Mouse (Mus musculus): Measurements from ENCODE around the gene Mycbp2. TPM values are rescaled to one million over a fixed set of nuclear protein-coding genes. Genes with fewer than 3 reads are reported as not detected.

Mycbp2 gene
- 100 to 1,000 TPM; 173 to 185 TPM for total RNA-seq (2021)
- long read RNA-seq, experiment 1, partial matches to known transcripts: 17 of 31 reads
- long read RNA-seq, experiment 1, other reads (novel, unspliced or antisense): 14 of 31 reads
- long read RNA-seq, experiment 2, full-length matches to known transcripts: 1 of 40 reads
- long read RNA-seq, experiment 2, partial matches to known transcripts: 24 of 40 reads
- long read RNA-seq, experiment 2, other reads (novel, unspliced or antisense): 15 of 40 reads

DNA sequence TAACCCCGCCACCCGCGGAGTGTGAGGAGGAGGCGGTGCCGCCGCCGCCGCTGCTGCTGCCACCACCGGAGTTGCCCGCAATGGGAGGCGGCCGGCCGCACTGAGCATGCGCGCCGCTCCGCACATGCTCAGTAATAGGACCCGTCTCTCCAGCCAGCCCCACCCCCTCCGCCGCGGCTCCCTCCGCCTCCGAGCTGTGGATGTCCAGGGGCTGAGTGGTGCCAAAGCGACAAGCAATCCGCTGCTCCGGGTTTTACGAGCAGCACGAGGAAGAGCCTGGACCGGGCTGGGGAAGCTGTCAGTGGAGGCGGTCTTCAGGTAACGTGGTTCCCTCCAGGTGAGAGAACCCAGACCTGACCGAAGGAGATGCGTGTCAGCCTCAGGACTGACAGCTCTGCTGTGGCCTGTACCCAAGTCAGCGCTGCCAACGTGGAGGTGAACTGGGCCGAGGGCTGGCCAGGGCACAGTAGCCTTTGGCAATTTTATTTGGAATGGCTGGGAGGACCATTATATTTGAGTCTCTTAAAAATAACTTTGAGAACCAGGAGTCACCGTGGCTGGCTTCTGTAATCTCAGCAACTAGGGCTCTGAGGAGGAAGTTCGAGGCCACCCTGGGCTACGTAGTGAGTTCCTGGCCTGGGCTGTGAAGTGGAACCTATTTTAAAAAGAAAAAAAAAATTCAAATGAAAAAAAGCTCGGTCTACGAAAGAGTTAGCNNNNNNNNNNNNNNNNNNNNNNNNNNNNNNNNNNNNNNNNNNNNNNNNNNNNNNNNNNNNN, at the start of gene Mycbp2:
Mycbp2 (minus strand) TSS at position 86 of the 777 bp plus-strand sequence.
- H3K4me3 ChIP-seq: peak within 1 kb of the TSS; percentile 88
- peak within 1 kb of the TSS; percentile 98 for H3K27ac ChIP-seq
- TF ChIP-seq CTCF (conservative IDR thresholded peaks at IDR 0.05): no peak
- peak; percentile 97 to 98 for DNase-seq (ENCODE audit: low spot score in 2 of 2)

DNA sequence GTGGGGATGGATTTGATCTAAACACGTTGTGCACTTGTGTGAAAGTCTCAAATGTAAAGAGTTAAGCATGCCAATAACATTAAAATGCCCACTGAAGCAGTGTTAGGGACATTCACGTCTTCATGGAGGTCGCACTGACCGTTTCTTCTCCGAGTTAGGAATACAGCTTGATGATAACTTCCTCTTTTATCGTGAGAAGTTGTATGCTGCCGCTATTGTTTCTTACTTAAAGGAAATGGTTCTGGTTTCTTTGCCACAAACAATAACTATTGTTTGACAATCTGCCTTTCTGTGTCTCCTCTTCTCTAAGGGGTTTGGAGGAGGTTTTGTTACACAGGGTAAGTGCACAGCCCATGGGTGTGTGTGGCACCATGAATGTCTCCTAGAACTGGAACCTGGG, 45.8 kb upstream of the Mycbp2 start:
- Histone ChIP-seq H3K4me3 (no peak overlapping the region), H3K27ac (no peak overlapping the region)
- no peak for TF ChIP-seq CTCF (conservative IDR thresholded peaks at IDR 0.05)
- no peak for DNase-seq (ENCODE audit: low spot score in 2 of 2)

DNA sequence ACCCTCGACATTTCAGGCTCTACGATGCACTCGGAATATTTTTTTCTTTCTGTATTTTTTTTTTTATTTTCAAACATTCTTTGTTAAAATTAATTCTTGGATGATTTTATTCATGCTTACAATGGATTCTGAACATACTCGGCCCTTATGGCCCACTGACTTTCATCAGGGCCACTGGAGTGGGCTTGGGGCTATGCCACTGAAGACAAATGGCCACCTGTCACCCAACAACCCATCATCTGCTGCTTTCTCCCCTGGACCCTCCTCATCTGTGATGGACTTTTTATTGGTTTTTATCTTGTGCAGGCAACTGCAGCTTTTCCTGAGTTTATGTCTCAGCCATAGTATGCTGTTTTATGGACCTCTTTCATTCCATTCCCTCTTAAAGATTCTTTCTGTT, 40.8 kb upstream of the Mycbp2 start:
- no peak for TF ChIP-seq CTCF (conservative IDR thresholded peaks at IDR 0.05)
- Histone ChIP-seq H3K27ac (peak overlapping the region; percentile 40), H3K4me3 (no peak overlapping the region)
- DNase-seq (ENCODE audit: low spot score in 2 of 2): no peak

DNA sequence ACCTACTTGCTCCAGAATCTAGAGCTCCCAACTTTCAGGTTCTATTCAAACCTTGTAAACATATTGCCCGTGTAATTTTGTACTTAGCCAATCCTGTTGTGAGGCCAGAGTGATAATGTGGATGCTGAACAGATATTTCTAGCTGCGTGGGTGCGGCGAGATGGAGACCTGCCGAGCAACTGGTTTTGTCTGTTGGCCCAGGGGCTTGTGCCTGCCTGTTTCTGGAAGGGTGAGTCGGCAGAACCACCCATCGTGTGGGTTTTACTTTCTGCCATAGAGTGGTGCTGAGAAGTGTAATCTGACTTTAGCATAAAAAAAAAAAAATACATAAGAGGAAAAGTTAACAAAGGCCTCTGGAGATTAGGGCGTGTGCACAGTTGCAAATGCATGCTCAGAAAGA, 40.3 kb upstream of the Mycbp2 start:
- Histone ChIP-seq H3K4me3 (no peak overlapping the region), H3K27ac (peak overlapping the region; percentile 40)
- DNase-seq (ENCODE audit: low spot score in 2 of 2): peak; percentile 4 to 22
- no peak for TF ChIP-seq CTCF (conservative IDR thresholded peaks at IDR 0.05)

DNA sequence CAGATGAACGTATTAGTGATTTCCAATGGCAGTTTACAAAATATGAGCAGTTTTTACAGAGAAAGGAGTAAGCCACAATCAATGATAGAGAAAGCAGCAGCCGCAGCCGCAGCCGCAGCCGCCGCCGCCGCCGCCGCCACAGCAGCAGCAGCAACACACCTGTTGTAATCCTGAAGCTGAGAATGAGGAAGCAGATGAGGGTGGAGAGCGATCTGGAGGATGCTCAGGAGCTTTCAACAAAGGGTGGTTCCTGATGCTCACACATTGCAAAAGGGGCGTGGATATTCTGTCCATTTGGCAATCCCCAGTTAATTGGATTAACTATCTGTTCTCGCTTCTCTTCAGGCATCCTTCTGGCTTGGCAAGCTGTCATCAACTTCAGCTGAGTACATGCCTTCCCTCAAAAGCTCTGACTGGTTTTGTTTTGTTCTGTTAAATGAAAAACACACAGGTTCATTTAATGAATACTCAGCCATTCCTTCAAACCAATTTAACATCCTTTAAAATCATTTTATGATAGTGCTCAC, 38.5 kb upstream of the Mycbp2 start:
- H3K27ac ChIP-seq: peak overlapping the region; percentile 19; the same call in 1 of the 2 replicates
- no peak overlapping the region; the same call in 1 of the 2 replicates for H3K4me3 ChIP-seq
- no peak for TF ChIP-seq CTCF (conservative IDR thresholded peaks at IDR 0.05)
- peak; percentile 18 to 43 for DNase-seq (ENCODE audit: low spot score in 2 of 2)

DNA sequence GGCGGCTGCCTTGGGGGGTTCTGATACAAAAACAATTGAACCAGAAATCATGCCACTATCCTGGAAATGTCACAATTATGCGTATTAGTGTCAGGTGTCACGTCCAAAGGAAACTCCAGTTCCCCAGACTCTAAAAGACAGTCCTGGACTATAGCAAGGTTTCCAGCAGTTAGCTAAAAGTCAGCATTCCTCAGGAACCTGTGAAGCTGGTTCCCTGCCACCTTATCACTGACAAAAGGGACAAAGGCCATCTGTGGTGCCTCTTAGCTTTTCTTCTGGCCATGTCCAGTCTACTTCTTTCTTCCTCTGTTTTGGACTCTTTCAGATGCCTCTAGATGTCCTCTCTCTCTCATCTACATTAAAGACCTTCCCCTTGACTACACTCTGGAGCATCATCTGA, 32.1 kb upstream of the Mycbp2 start:
- H3K27ac ChIP-seq: no peak overlapping the region
- no peak for TF ChIP-seq CTCF (conservative IDR thresholded peaks at IDR 0.05)
- H3K4me3 ChIP-seq: no peak overlapping the region
- no peak for DNase-seq (ENCODE audit: low spot score in 2 of 2)

DNA sequence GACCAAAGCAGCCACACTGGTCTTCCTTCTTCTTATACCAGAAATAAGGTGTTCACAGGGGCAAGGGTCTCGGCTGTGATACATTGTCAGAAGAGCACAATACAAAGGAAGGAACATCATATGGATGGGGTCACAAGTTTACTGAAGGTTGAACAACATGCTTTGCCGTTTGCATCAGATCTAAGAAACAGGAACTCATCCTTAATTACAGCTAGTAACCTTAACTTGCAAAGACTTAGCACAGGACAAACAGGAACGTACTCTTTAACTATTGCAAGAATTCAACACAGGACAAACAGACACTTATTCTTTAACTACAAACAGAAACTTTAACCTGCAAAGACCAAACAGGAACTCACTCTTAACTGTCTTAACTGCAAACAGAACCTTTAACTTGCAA, 30.2 kb upstream of the Mycbp2 start:
- no peak for TF ChIP-seq CTCF (conservative IDR thresholded peaks at IDR 0.05)
- Histone ChIP-seq H3K4me3 (no peak overlapping the region), H3K27ac (no peak overlapping the region)
- no peak for DNase-seq (ENCODE audit: low spot score in 2 of 2)

DNA sequence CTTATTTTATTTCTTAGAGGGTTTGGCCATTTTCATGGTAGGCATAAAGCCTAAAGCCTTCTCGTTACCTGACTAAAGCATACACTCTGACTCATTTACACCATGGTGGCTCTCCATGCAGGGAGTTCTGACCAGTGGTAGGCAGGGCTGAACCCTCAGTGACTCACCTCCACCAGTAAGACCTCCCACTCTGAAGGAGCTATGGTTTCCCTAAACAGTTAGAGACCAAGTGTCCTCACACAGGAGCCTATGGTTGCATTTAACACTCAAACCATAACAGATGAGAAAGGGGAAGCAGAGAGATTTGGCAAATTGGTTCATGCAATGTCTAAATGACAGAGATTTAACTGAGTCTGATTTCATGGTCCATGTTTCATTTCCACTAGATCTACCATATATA, 28.9 kb upstream of the Mycbp2 start:
- Histone ChIP-seq H3K27ac (no peak overlapping the region), H3K4me3 (no peak overlapping the region)
- no peak for DNase-seq (ENCODE audit: low spot score in 2 of 2)
- no peak for TF ChIP-seq CTCF (conservative IDR thresholded peaks at IDR 0.05)

DNA sequence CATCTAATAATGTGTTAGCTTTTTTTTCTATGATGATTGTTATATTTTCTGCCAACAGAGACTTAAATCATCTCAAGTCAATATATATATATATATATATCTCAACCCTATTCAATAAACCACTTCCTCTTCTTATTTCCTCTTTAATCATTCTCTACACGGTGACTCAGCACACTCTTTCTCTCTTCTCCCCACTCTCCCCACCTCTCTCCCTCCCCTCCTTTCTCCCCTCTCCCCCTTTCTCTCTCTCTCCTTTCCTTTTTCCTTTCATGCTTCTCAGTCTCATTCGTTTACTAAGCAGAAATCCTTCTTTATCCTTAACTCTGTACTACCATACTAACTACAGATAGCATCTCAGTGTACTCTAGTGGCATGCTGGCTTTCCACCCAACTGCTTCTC, 16.6 kb upstream of the Mycbp2 start:
- DNase-seq (ENCODE audit: low spot score in 2 of 2): no peak
- no peak for TF ChIP-seq CTCF (conservative IDR thresholded peaks at IDR 0.05)
- H3K4me3 ChIP-seq: no peak overlapping the region

DNA sequence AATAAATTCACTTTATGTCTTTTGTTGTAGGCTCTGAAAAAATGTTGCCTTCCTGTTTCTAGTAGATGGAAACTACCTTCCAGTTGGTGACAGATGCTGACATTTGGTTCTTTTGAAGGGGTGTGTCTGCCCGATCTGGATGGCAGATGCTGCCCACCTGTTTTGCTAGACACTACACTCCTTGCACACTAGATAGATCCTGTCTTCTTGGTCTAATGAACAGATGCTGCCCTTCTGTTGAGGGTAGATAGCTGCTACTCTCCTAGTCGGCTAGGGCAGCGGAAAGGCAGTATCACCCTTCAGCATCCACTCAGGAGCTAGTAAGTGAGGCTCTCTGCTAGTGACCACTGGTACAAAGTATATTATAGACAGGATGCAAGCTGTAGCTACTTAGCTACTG, 9.5 kb upstream of the Mycbp2 start:
- DNase-seq (ENCODE audit: low spot score in 2 of 2): no peak
- no peak overlapping the region for H3K4me3 ChIP-seq
- no peak for TF ChIP-seq CTCF (conservative IDR thresholded peaks at IDR 0.05)
- no peak overlapping the region for H3K27ac ChIP-seq

More for the DNA sequence above, 16.6 kb upstream of the Mycbp2 start:
- H3K27ac ChIP-seq: no peak overlapping the region

DNA sequence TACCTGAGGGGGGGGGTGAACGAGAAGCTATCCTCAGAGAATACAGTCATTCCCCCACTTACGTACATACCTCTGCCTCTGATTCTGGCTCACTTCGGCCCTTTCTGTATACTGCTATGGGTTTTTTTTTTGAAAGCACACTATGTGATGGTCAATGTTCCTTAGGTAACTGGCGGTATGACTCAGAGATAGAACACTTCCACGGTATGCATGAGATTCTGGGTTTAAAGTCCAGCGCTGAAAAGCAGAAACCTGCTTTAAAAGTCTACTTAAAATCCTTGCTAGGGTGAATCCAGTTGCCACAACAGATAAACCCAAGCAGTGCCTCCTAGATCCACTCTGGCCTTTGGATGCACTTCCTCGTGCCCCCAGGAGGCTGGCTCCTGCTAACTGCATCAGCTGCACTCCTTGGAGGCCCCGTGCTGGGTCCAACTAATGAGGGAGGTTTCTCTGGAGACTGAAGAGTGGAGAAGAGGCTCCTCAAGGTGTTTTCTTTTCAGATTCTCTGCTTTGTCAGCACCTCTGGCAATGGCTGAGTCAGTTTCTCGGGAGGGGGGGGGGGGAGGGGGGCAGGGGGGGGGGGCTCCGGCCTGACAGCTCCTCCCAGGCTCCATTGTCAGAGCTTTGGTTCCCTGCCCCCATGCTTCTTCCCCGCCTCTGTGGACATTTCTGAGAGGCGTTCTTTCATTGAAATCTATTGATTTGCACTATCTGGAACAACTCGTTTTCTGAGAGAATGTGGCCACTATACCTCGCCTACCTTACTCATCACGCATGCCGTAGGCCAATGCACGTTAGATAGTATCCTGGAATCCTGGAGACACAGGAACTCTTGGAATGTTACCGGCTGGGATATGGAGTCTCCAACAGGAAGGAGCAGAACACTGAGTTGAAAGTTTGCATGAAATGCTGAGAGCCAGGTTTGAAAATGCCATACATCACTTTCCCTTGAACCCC, 8.1 kb upstream of the Mycbp2 start:
- no peak overlapping the region for H3K4me3 ChIP-seq
- 0 out of 2 replicates have a peak, but pooled peaks have one; percentile 4 for TF ChIP-seq CTCF (conservative IDR thresholded peaks at IDR 0.05)
- no peak for DNase-seq (ENCODE audit: low spot score in 2 of 2)
- H3K27ac ChIP-seq: no peak overlapping the region

DNA sequence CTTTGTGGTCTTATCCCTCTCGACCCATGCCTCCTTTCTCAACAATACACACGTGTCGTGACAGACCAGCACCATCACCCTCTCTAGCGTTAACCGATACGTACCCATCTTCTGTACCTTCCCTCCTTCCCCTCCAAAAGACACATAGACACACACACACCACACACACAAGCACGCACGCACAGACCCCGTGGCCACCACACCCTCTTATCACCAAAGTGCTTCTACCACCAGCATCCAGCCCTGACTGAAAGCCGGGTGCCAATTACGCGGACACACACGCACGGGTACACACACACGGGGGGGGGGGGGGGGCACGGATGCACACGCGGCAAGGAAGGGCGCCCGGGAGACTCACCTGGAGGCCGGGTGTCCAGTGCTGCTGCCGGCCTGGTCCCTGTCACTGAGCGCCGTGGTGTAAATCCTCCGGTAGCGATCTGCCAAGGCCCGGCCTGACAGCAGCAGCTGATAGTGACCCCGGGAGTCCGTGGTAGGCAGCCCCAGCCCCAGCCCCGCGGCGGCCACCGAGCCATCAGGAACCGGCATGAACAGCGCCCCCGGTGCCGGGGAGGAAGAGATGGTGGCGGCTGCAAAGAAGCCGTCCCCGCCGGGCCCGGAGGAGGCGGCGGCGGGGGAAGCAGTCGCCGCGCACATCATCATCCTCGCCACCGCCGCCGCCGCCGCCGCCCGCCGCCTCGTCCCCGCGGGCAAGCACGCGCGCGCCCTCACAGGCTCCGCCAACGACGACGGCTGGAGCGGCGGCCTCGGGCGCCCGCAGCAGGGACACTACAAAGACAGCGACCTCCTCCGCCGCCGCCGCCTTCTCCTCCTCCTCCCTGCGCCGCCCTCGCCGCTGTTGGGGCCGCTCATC, 521 bp downstream of the Mycbp2 start:
- H3K27ac ChIP-seq: peak overlapping the region; percentile 98
- peak; percentile 37 to 57 for DNase-seq (ENCODE audit: low spot score in 2 of 2)
- peak overlapping the region; percentile 88 for H3K4me3 ChIP-seq
- TF ChIP-seq CTCF (conservative IDR thresholded peaks at IDR 0.05): peak; percentile 58
